In genomic region chr12:79208703-79209464, GRCm38 (mm10) we compare ENCODE assay signal across 8 mouse cellular contexts. TPM values are rescaled to one million over a fixed set of nuclear protein-coding genes. Genes with fewer than 3 reads are reported as not detected.
DNase-seq lines count a peak whose midpoint lies in the region; ATAC-seq and TF ChIP-seq lines count a peak whose summit lies in the region.

TSS of gene Rdh12 (plus strand) at chr12:79208914.

- no peaks in the 10 kb centered on the region for H3K9me3 ChIP-seq in intestine, embryonic 16.5 days (ENCODE audit: control insufficient read depth, low read length)
- no peaks in the 10 kb centered on the region for H3K9me3 ChIP-seq in liver, embryonic 15.5 days (replicated peaks)
- no peaks in the 10 kb centered on the region for H3K9me3 ChIP-seq in stomach, postnatal 0 days (ENCODE audit: control insufficient read depth, low read length)

- no peaks in the 10 kb centered on the region for H3K36me3 ChIP-seq in intestine, embryonic 16.5 days (ENCODE audit: control insufficient read depth, insufficient read depth, low read length)
- H3K36me3 ChIP-seq in liver, embryonic 15.5 days (replicated peaks), result no peaks in the 10 kb centered on the region
- no peaks in the 10 kb centered on the region for H3K36me3 ChIP-seq in stomach, postnatal 0 days (ENCODE audit: control insufficient read depth, insufficient read depth, low read length)

- peak within 1 kb of the TSS; percentile 38; the same call in 1 of the 2 replicates for H3K9ac ChIP-seq in intestine, embryonic 16.5 days (ENCODE audit: low read depth, low read length)
- H3K9ac ChIP-seq in liver, embryonic 15.5 days, result no peak within 1 kb of the TSS
- H3K9ac ChIP-seq in stomach, postnatal 0 days (ENCODE audit: low read length), result 0 out of 2 replicates have a peak within 1 kb of the TSS, but pooled peaks have one; percentile 5

- H3K4me2 ChIP-seq in intestine, embryonic 16.5 days (ENCODE audit: low read depth, low read length), result peak within 1 kb of the TSS; percentile 61
- H3K4me2 ChIP-seq in liver, embryonic 15.5 days, result peak within 1 kb of the TSS; percentile 49
- peak within 1 kb of the TSS; percentile 45 for H3K4me2 ChIP-seq in stomach, postnatal 0 days (replicated peaks; ENCODE audit: low read depth)

- DNase-seq in urinary bladder, postnatal 14 days (ENCODE audit: low spot score), result peak; percentile 18
- no peak for DNase-seq in urinary bladder, postnatal 10 days (ENCODE audit: low spot score)
- DNase-seq in cerebellum, postnatal 14 days, result peak; percentile 41 to 58
- DNase-seq in gastrocnemius, postnatal 25 days, result peak; percentile 9
- DNase-seq in natural killer cell, adult 2 months (ENCODE audit: low spot score in 2 of 2), result peak; percentile 14 to 30
- DNase-seq in stomach, postnatal 0 days (ENCODE audit: low spot score), result peak; percentile 31

- 0 out of 2 replicates have a peak, but pooled peaks cover 8% of the 10 kb centered on the region for H3K4me1 ChIP-seq in intestine, embryonic 16.5 days (ENCODE audit: control insufficient read depth, insufficient read depth, low read length)
- 0 out of 2 replicates have a peak, but pooled peaks cover 6% of the 10 kb centered on the region for H3K4me1 ChIP-seq in liver, embryonic 15.5 days (replicated peaks)
- H3K4me1 ChIP-seq in stomach, postnatal 0 days (replicated peaks; ENCODE audit: control insufficient read depth, insufficient read depth), result no peaks in the 10 kb centered on the region

- 4% methylated on average over 13 of the region's 13 CpGs for WGBS in intestine, embryonic 16.5 days
- 3% methylated on average over 13 of the region's 13 CpGs for WGBS in liver, embryonic 15.5 days (ENCODE audit: insufficient replicate concordance)
- 4% methylated on average over 13 of the region's 13 CpGs for WGBS in stomach, postnatal 0 days

- TF ChIP-seq EP300 in stomach, postnatal 0 days (optimal IDR thresholded peaks at IDR 0.05), result no peak

- H3K4me3 ChIP-seq in intestine, embryonic 16.5 days (ENCODE audit: low read length), result peak within 1 kb of the TSS; percentile 46
- peak within 1 kb of the TSS; percentile 30 for H3K4me3 ChIP-seq in liver, embryonic 15.5 days (replicated peaks)
- H3K4me3 ChIP-seq in stomach, postnatal 0 days (ENCODE audit: low read depth, low read length), result peak within 1 kb of the TSS; percentile 18

- H3K27me3 ChIP-seq in intestine, embryonic 16.5 days (replicated peaks; ENCODE audit: control insufficient read depth, insufficient read depth, low read length), result no peaks in the 10 kb centered on the region
- H3K27me3 ChIP-seq in liver, embryonic 15.5 days, result no peaks in the 10 kb centered on the region
- H3K27me3 ChIP-seq in stomach, postnatal 0 days (ENCODE audit: control insufficient read depth, insufficient read depth, low read length), result no peaks in the 10 kb centered on the region

- no peak for ATAC-seq in intestine, embryonic 16.5 days
- ATAC-seq in liver, embryonic 15.5 days (ENCODE audit: insufficient read depth), result no peak
- ATAC-seq in stomach, postnatal 0 days (ENCODE audit: low FRiP score, low TSS enrichment), result peak; percentile 45; the same call in 1 of the 2 replicates

- no peak for TF ChIP-seq CTCF in stomach, postnatal 0 days (IDR thresholded peaks at IDR 0.05; ENCODE audit: low read depth)

- no peak within 1 kb of the TSS for H3K27ac ChIP-seq in intestine, embryonic 16.5 days (ENCODE audit: low read length)
- H3K27ac ChIP-seq in liver, embryonic 15.5 days (replicated peaks), result no peak within 1 kb of the TSS
- peak within 1 kb of the TSS; percentile 63 for H3K27ac ChIP-seq in stomach, postnatal 0 days (replicated peaks)

RNA-seq across cellular contexts. Expression of gene Rdh12, which starts in this region (rescaled TPM):
- total RNA-seq in gastrocnemius, postnatal 25 days (2021), result under 1 TPM; 0.20 to 0.21 TPM
- polyA plus RNA-seq in intestine, embryonic 16.5 days (2015; fragmentation: Nextera tagmentation; extraction: Ambion mirVana), result 0.94 and 1.2 TPM in 2 replicates
- 1.3 and 1.4 TPM in 2 replicates for polyA plus RNA-seq in liver, embryonic 15.5 days (2015; fragmentation: Nextera tagmentation; extraction: Ambion mirVana)
- polyA plus RNA-seq in stomach, postnatal 0 days (2015; fragmentation: Nextera tagmentation; extraction: Ambion mirVana), result 78.8 and 88.1 TPM in 2 replicates

Comparison
In these comparisons a context has a peak if more than half of its experiments do, and no peak if none do; other contexts are left out.
1. RNA of gene Rdh12 (polyA plus RNA-seq): 78.8 to 88.1 TPM in stomach, postnatal 0 days; 1.3 to 1.4 TPM in liver, embryonic 15.5 days and 0.94 to 1.2 TPM in intestine, embryonic 16.5 days; every median in the first group is over 10 times any median in the second.
2. Peak in DNase-seq in gastrocnemius, postnatal 25 days; RNA of the gene not detected or under 1 TPM.
3. Peak in every context shown above with its lines, with median percentiles within 50 percentile points of each other: H3K4me2 ChIP-seq and H3K4me3 ChIP-seq.